Mouse (Mus musculus) bone marrow macrophage, adult 2 months (primary cell): ENCODE data around the gene Padi2.

Experiments used
- CTCF ChIP-seq: IDR thresholded peaks from 2 replicates; pipeline ENCODE4 v1.5.1; 2012; ENCODE audit warnings: low read depth, mild to moderate bottlenecking, low read length, moderate library complexity
- POLR2A ChIP-seq: IDR thresholded peaks from 2 replicates; pipeline ENCODE4 v1.6.1; 2012; ENCODE audit warnings: mild to moderate bottlenecking, low read depth, low read length, borderline replicate concordance

GRCm38 (mm10) chr4:140996812-140997211 is 90.7 kb downstream of the Padi2 start:
- TF ChIP-seq CTCF (no peak), POLR2A (no peak)
